Mouse (Mus musculus): ENCODE results near the gene Cd86.

Cd86 gene

DNA sequence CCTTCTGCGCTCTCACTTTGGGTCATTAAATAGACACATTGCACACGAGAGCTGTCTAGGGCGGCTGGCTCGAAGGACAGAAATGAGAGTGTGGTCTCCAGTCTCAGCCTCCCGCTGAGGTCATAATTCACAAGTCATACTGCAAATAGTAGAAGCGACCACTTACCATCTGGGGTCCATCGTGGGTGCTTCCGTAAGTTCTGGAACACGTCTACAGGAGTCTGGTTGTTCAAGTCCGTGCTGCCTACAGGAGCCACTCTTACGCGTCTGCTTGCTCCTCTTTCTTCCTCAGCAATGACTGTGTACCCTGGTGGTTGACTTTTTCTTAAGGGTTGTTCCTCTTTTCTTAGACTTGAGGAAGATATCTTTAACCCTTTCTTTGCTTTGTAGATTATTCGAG, at the start of gene Cd86:
Gene Cd86 (minus strand): TSS at position 300 of the 400 bp plus-strand sequence.
- in situ Hi-C loops (cut with MboI, MseI), result no loop called here

DNA sequence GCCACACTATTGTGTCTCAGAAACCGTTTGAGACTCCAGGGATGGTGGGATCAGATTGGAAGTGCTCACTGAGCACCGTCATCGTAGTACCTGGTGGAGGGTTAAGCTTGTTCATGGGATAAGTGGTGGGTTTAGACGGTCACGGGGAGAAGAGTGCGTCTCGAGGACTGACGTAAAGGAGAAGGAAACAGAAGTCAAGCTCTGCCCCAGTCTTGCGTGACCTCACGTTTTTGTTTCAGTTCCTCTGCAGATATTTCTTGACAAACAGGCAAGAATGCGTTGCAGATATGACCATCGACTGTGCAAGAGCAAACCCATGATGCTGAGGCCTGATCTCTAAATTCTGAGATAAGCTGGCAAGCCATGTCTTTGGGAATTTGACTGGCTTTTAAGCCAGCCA, 45.9 kb upstream of the Cd86 start:
- in situ Hi-C loops (cut with MboI, MseI), result loop anchor here in 1 of 2 experiments (5.0 kb wide), 2 partner anchors 84 to 244 kb away; no protein-coding TSS in a partner anchor

DNA sequence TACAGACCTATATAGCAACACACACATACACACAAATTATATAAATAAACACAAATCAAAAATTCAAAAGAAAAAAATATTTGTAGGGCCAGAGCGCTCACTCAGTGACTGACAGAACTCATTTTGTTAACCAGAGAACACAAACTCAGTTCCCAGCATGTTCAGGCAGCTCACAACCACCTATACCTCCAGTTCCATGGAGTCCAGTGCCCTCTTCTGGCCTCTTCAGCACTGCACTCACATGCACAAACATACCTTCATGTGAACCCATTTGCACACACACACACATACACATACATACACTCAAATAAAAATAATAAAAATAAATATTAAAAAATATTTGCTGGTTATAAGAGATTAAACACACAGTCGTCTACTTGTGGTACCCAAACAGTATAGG, 44.9 kb upstream of the Cd86 start:
- in situ Hi-C loops (cut with MboI, MseI), result loop anchor here in 1 of 2 experiments (5.0 kb wide), 2 partner anchors 83 to 243 kb away; no protein-coding TSS in a partner anchor

DNA sequence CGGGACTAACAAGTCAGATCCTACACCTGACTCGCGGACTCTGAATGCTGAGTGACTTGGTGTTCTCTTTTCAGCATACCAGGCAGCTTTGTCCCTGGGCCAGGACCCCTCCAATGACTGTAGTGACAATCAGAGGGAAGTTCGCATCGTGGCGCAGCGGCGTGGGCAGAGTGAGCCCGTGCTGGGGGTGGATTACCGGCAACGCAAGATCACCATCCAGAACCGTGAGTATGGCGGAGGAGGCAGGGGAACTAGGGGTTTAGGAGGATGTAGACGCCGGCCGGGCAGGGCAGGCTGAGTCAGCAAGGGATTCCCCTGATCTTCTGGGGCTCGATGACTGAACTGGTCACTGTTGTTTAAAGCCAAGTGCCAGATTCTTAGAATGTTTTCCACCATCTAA, 43.5 kb upstream of the Cd86 start:
- in situ Hi-C loops (cut with MboI, MseI), result no loop called here

DNA sequence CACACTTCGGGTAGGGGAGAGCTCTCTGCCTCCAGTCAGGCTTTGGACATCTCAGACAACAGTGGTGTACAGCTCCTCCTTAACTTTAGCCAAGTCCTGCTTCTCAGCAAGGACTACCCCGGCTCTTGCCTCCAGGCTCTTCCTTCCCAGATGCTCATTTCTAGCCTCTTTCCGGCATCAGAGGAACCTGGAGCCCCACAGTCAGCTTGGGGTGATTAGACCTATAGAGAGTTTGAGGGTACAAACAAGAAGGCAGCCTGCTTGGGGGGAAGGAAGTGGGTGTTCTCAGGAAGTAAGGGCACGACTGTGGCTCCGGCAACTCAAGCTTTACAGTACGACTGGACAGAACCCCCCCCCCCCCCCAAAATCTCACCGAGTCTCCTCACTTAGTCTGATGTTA, 42.9 kb upstream of the Cd86 start:
- in situ Hi-C loops (cut with MboI, MseI), result no loop called here

DNA sequence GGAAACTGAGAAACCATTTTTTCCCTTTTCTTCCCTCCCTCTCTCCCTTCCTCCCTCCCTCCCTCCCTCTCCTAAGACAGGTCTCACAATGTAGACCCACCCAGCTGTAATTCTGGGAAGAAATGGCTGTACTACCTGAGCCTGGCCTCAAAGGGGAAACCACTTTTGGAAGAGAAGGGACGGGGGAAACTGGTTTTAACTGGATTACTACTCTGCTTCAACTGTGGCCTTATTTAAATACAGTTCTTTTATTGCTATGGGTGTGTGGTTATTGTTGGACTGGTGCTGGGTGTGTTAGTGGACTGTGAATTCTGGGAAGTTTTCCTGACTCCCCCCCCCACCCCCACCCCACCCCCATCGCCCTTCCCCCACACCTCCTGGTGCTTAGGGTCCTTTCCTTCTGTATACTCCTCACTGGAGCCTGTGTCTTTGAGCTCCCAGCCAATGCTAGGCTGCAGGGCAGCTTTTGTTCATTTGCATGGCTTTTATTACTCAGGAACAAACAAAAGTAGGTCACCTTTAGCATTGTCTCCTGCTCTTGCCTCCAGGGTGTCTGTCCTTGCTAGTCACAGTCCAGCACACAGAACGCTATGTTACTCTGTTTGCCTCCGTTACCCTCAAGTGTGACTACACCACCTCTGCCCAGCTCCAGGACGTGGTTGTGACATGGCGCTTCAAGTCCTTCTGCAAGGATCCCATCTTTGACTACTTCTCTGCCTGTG, 42.0 kb upstream of the Cd86 start:
- in situ Hi-C loops (cut with MboI, MseI), result no loop called here

DNA sequence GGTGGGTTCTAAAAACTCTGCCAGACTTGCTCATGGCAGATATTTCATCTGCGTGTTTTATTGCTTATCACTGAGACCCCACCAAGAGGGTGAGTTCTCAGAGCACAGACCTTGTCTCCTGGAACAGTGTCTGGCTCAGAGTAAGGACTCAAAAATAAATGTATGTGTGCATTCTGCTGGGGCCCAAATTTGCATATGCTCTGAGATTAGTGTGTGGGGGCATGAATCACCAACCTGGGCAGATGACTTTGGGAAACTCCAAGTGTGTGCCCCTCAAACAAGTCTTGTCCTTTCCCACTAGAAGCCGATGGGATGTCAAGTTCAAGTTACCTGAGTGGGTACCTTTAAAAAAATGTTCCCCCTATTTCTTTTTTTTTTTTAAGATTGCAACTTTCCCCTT, 34.6 kb upstream of the Cd86 start:
- in situ Hi-C loops (cut with MboI, MseI), result no loop called here

DNA sequence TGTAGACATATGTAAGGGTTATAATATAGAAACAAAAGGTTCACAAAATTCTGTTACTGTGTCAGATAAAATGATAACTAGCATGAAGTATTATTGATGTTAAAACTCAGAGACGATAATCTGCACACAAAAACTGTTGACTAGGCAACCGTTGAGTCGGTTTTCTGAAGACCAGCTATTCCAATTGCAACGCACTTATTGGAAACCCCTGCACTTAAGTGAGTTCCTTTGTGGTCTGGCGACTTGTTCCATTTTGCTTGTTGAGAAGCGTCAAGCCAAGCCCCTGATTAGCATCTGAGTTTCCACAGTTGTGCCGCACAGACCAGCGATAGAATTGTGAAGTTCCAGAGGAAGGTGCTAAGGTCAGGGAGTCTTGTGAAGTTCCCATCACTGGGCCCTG, 31.4 kb upstream of the Cd86 start:
- in situ Hi-C loops (cut with MboI, MseI), result no loop called here

- in situ Hi-C loops (cut with MboI, MseI), result no loop called here
Measured at GRCm38 (mm10) chr16:36694798-36695290, 29.0 kb upstream of the Cd86 start.

- in situ Hi-C loops (cut with MboI, MseI), result no loop called here
Measured at GRCm38 (mm10) chr16:36693818-36694413, 28.0 kb upstream of the Cd86 start, which contains the start of gene Ildr1. Ildr1 (plus strand) TSS chr16:36693978.

GRCm38 (mm10) chr16:36691484-36691883, 25.6 kb upstream of the Cd86 start:
- in situ Hi-C loops (cut with MboI, MseI), result no loop called here

DNA sequence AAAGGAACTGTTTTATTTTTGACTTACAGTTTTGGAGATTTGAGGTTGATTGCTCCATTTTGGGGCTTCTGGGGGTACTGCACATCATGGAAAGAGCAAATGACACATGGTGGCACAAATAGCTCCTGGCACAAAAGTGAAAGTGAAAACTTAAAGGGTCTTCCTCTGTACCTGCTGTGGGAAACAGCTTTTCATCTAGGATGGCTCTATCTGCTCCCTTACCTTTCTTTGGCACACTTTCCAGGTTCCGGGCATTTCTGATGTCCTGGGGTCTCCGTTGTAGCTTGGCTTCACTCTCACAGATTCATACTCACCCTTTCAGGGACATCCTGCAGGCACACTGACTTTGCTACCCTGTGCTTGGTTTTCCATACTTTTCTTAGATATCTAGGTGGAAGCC, 22.2 kb upstream of the Cd86 start:
- in situ Hi-C loops (cut with MboI, MseI), result no loop called here

DNA sequence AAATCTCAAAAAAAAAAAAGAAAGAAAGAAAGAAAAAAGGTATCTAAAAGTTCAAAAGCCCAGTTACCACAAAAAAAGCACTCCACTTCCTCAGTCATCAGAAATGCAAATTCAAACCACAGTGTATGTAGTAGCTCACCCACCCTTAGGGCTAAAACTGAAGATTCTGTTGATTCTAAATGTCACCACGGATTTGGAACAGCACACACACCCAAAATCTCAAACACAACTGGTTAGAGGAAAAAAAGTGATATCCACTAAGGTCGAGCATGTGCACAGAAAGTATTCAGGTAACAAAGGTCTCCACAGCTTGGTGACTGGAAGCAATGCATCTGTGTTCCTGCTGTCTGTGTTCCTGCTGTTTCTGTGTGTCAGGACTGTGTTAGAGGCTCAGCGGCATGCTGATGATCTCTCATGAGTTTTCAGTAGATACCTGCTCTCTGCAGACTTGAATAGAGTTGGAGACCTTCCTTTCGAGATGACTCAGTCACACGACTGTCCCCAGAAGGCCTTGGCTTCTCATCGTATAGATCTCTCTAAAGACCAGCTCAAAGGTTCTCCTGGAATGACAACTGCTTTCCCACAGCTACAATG, 18.5 kb upstream of the Cd86 start:
- in situ Hi-C loops (cut with MboI, MseI), result no loop called here

GRCm38 (mm10) chr16:36681829-36682228, 15.9 kb upstream of the Cd86 start:
- in situ Hi-C loops (cut with MboI, MseI), result no loop called here

- in situ Hi-C loops (cut with MboI, MseI), result no loop called here
Measured at GRCm38 (mm10) chr16:36675902-36676301, 10.0 kb upstream of the Cd86 start.

DNA sequence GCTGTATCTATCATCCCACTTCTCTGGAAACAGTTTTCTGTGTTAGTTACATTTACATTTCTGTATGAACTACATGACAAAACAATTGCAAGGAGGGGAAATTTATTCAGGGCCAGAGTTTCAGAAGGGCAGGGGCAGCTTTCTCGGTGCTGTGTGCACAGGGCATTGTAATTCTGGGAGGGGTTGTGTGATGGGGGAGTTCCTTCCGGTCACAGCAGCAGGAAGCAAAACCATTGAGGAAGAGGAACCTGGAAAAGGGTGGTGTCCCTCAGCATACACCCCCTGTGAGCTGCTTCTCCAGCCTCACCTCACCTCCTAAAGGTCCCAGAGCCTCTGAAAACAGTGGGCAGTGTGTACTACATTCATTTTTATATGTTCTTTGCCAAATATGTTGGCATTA, 9.4 kb upstream of the Cd86 start:
- in situ Hi-C loops (cut with MboI, MseI), result no loop called here

GRCm38 (mm10) chr16:36674457-36675204, 8.8 kb upstream of the Cd86 start:
- in situ Hi-C loops (cut with MboI, MseI), result no loop called here

- in situ Hi-C loops (cut with MboI, MseI), result no loop called here
Measured at GRCm38 (mm10) chr16:36673196-36673595, 7.3 kb upstream of the Cd86 start.

DNA sequence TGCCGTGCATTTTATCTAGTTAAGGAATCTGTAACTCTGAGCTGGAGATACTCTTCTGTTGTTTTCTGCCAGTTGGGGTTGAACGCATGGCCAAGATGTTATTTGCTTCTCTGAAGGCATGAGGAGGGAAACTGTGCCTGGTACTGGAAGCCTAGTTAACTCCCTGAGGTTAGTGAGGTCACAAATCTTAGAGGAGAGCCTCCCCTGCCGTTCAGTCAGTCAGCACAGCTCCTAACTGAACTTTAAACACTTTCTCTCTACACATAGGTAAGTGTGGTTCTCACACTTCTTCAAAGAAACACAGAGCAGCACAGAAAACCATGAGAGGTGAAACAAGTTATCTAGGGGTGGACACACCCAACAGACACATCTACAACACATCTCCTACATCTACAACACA, 4.7 kb upstream of the Cd86 start:
- in situ Hi-C loops (cut with MboI, MseI), result no loop called here

- in situ Hi-C loops (cut with MboI, MseI), result no loop called here
Measured at GRCm38 (mm10) chr16:36666448-36667017, 652 bp upstream of the Cd86 start.

DNA sequence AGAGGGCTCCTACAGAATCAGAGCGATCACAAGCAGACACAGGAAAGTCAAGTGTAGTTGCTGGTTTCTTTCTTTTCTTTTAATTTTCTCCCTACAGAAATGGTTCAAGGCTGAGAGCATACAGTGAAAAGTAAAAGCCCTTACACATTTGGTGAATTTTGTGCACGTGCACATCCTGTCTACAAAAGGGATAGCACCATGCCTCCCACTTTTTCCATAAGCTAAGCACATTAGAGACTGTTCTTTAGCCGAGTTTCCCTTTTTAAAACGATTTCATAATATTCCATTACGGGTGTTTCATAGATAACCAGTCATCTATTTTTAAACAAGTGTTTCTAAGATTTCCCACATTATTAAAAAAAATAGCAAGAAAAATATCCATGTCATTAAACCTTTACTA, 2.4 kb downstream of the Cd86 start:
- in situ Hi-C loops (cut with MboI, MseI), result no loop called here

GRCm38 (mm10) chr16:36661330-36661729, 4.6 kb downstream of the Cd86 start:
- in situ Hi-C loops (cut with MboI, MseI), result no loop called here

Data from T-helper 17 cell (primary cell).